In genomic region chr3:135534103-135534502, GRCm38 (mm10) we compare ENCODE assay signal across 14 mouse cellular contexts. TPM values are rescaled to one million over a fixed set of nuclear protein-coding genes. Genes with fewer than 3 reads are reported as not detected.
DNase-seq lines count a peak whose midpoint lies in the region; ATAC-seq and TF ChIP-seq lines count a peak whose summit lies in the region.
"Had no signal": no experiment of that assay in that cellular context is flagged by ENCODE, and none has a peak within 500 bp of the region (broad histone marks: within the 10 kb centered on the region; RNA-seq: fewer than 3 reads in every experiment).

No protein-coding gene starts in this region.

- 0 out of 2 replicates have a peak, but pooled peaks have one; percentile 3 for TF ChIP-seq CTCF in lung, adult 2 months (IDR thresholded peaks at IDR 0.05; ENCODE audit: insufficient read depth, low read length)

- no peak for TF ChIP-seq POLR2A in lung, adult 2 months (IDR thresholded peaks at IDR 0.05; ENCODE audit: borderline replicate concordance, extremely low read depth, low read depth, low read length)

- H3K27me3 ChIP-seq in intestine, embryonic 14.5 days (replicated peaks; ENCODE audit: control insufficient read depth, insufficient read depth, low read length): no peaks in the 10 kb centered on the region
- no peaks in the 10 kb centered on the region for H3K27me3 ChIP-seq in hindbrain, embryonic 14.5 days (ENCODE audit: control insufficient read depth, insufficient read depth, low read length)
- H3K27me3 ChIP-seq: embryonic facial prominence, embryonic 15.5 days; stomach, embryonic 15.5 days had no signal

- no peak overlapping the region for H3K9ac ChIP-seq in intestine, embryonic 14.5 days (ENCODE audit: low read length)
- no peak overlapping the region for H3K9ac ChIP-seq in hindbrain, embryonic 14.5 days
- H3K9ac ChIP-seq: embryonic facial prominence, embryonic 15.5 days; stomach, embryonic 15.5 days had no signal

- 60% methylated on average over 4 of the region's 5 CpGs for WGBS in lung, adult 2 months
- WGBS in intestine, embryonic 14.5 days: 79% methylated on average over 4 of the region's 5 CpGs
- WGBS in hindbrain, embryonic 14.5 days: 90% methylated on average over 4 of the region's 5 CpGs

- H3K4me1 ChIP-seq in lung, adult 2 months (ENCODE audit: control insufficient read depth, insufficient read depth, low read length): no peaks in the 10 kb centered on the region
- H3K4me1 ChIP-seq in intestine, embryonic 14.5 days (replicated peaks; ENCODE audit: control insufficient read depth, insufficient read depth, low read length): no peaks in the 10 kb centered on the region
- no peaks in the 10 kb centered on the region for H3K4me1 ChIP-seq in hindbrain, embryonic 14.5 days (replicated peaks; ENCODE audit: control insufficient read depth, insufficient read depth, low read length)
- H3K4me1 ChIP-seq: embryonic facial prominence, embryonic 15.5 days; stomach, embryonic 15.5 days had no signal

- ATAC-seq in intestine, embryonic 14.5 days (replicated peaks; ENCODE audit: low FRiP score, low TSS enrichment, low read depth): 0 out of 2 replicates have a peak, but pooled peaks have one; percentile 53
- ATAC-seq in megakaryocyte progenitor cell, adult 5-6 weeks (replicated peaks; ENCODE audit: poor library complexity): peak; percentile 97
- ATAC-seq in hindbrain, embryonic 14.5 days (ENCODE audit: low FRiP score): no peak
- ATAC-seq: inflammation-experienced regulatory T-cells, adult 6 months had no signal

- no peaks in the 10 kb centered on the region for H3K9me3 ChIP-seq in intestine, embryonic 14.5 days (ENCODE audit: control insufficient read depth, low read length)
- no peaks in the 10 kb centered on the region for H3K9me3 ChIP-seq in hindbrain, embryonic 14.5 days (ENCODE audit: control insufficient read depth, low read length)
- H3K9me3 ChIP-seq: embryonic facial prominence, embryonic 15.5 days; stomach, embryonic 15.5 days had no signal

- no peak overlapping the region for H3K4me2 ChIP-seq in intestine, embryonic 14.5 days (ENCODE audit: low read length)
- H3K4me2 ChIP-seq in hindbrain, embryonic 14.5 days (replicated peaks): no peak overlapping the region
- H3K4me2 ChIP-seq: embryonic facial prominence, embryonic 15.5 days; stomach, embryonic 15.5 days had no signal

- no peak overlapping the region for H3K4me3 ChIP-seq in lung, adult 2 months (replicated peaks; ENCODE audit: extremely low read depth, low read depth, low read length)
- H3K4me3 ChIP-seq in intestine, embryonic 14.5 days (ENCODE audit: low read depth, low read length): no peak overlapping the region
- H3K4me3 ChIP-seq in hindbrain, embryonic 14.5 days (replicated peaks; ENCODE audit: low read length): no peak overlapping the region
- H3K4me3 ChIP-seq: embryonic facial prominence, embryonic 15.5 days; stomach, embryonic 15.5 days had no signal

- no peak overlapping the region for H3K27ac ChIP-seq in intestine, embryonic 14.5 days (ENCODE audit: low read depth)
- no peak overlapping the region for H3K27ac ChIP-seq in hindbrain, embryonic 14.5 days
- H3K27ac ChIP-seq: embryonic facial prominence, embryonic 15.5 days; stomach, embryonic 15.5 days had no signal

- DNase-seq in adrenal gland, adult 2 months: peak; percentile 22
- DNase-seq in adrenal gland, postnatal 10 days: no peak
- DNase-seq in lung, adult 2 months: no peak
- DNase-seq in lung, postnatal 4 days: no peak
- no peak for DNase-seq in intestine, embryonic 14.5 days (ENCODE audit: low spot score)
- DNase-seq in hindbrain, embryonic 14.5 days (ENCODE audit: low spot score): no peak
- no peak for DNase-seq in ovary, adult 18-20 months (ENCODE audit: low spot score)
- DNase-seq: adrenal gland, adult 8-10 months; cerebellum, adult 2 months; layer of hippocampus, adult 9-11 months had no signal

- H3K36me3 ChIP-seq in intestine, embryonic 14.5 days (ENCODE audit: control insufficient read depth, insufficient read depth, low read length): no peaks in the 10 kb centered on the region
- H3K36me3 ChIP-seq in hindbrain, embryonic 14.5 days (replicated peaks; ENCODE audit: control insufficient read depth, insufficient read depth): no peaks in the 10 kb centered on the region
- H3K36me3 ChIP-seq: embryonic facial prominence, embryonic 15.5 days; stomach, embryonic 15.5 days had no signal

RNA-seq across cellular contexts. Expression of gene Manba, which starts 48.7 kb away (rescaled TPM):
- total RNA-seq in adrenal gland, adult 2 months (2021): 10 to 100 TPM; 12.1 to 14.3 TPM
- 4.0 and 5.6 TPM in 2 replicates for polyA plus RNA-seq in adrenal gland, adult 2 months (2012; rRNA removed)
- total RNA-seq in adrenal gland, postnatal 10 days (2021): 10 to 100 TPM; 12.9 to 18.6 TPM
- polyA plus RNA-seq in lung, adult 2 months (2012; rRNA removed): 6.3 and 9.8 TPM in 2 replicates
- 17.2 and 17.3 TPM in 2 replicates for polyA plus RNA-seq in intestine, embryonic 14.5 days (2014; fragmentation: Nextera tagmentation; extraction: Ambion mirVana)
- total RNA-seq in megakaryocyte progenitor cell, adult 5-6 weeks (2015): 29.1 and 30.4 TPM in 2 replicates
- 30.4 and 33.8 TPM in 2 replicates for total RNA-seq in megakaryocyte progenitor cell, adult 5-6 weeks (2017)
- polyA plus RNA-seq in hindbrain, embryonic 14.5 days (2014; fragmentation: Nextera tagmentation; extraction: Ambion mirVana): 8.1 and 8.3 TPM in 2 replicates
